Mouse (Mus musculus) liver, adult 2 months (tissue): ENCODE data around the gene Sct. TPM values are rescaled to one million over a fixed set of nuclear protein-coding genes. Genes with fewer than 3 reads are reported as not detected.

Experiments
- DNase-seq: peaks from one replicate; pipeline ENCODE4 v3.0.0-alpha.2; 2011; ENCODE audit warnings: low read depth, low spot score; ENCODE audit errors: extremely low read depth
- H3K27ac ChIP-seq: fragments of 200-500 bp; replicated peaks from 2 replicates; pipeline ENCODE4 v1.5.1; 2012; ENCODE audit warnings: low read depth, mild to moderate bottlenecking, control low read depth, inconsistent platforms, low read length; ENCODE audit not compliant: insufficient read depth
- H3K27me3 ChIP-seq: fragments of 200-500 bp; 2 replicates; pipeline ENCODE4 v1.6.1; 2012; ENCODE audit warnings: mild to moderate bottlenecking, moderate library complexity, low read length, inconsistent platforms; ENCODE audit not compliant: control insufficient read depth, insufficient read depth
- H3K36me3 ChIP-seq: fragments of 200-500 bp; 2 replicates; pipeline ENCODE4 v1.6.1; 2012; ENCODE audit warnings: low read length, inconsistent platforms; ENCODE audit not compliant: control insufficient read depth, insufficient read depth
- H3K4me1 ChIP-seq: fragments of 200-500 bp; 2 replicates; pipeline ENCODE4 v1.6.1; 2011; ENCODE audit warnings: low read length; ENCODE audit not compliant: control insufficient read depth, insufficient read depth
- H3K4me3 ChIP-seq: fragments of 200-500 bp; 2 replicates; pipeline ENCODE4 v1.5.1; 2011; ENCODE audit warnings: low read depth, mild to moderate bottlenecking, control low read depth, low read length, moderate library complexity; ENCODE audit not compliant: insufficient read depth
- H3K79me2 ChIP-seq: fragments of 200-500 bp; 2 replicates; pipeline ENCODE4 v1.6.1; 2012; ENCODE audit warnings: inconsistent platforms, mild to moderate bottlenecking, low read length, moderate library complexity; ENCODE audit not compliant: control insufficient read depth, insufficient read depth
- H3K9ac ChIP-seq: fragments of 200-500 bp; 2 replicates; pipeline ENCODE4 v1.6.1; 2012; ENCODE audit warnings: low read depth, mild to moderate bottlenecking, control low read depth, inconsistent platforms, low read length
- CTCF ChIP-seq: fragments of 200-500 bp; IDR thresholded peaks from 2 replicates; pipeline ENCODE4 v1.5.1; 2011; ENCODE audit warnings: low read depth, low read length, control low read depth
- POLR2A ChIP-seq: fragments of 200-500 bp; IDR thresholded peaks from 2 replicates; pipeline ENCODE4 v1.6.1; 2011; ENCODE audit warnings: low read length, control low read depth; ENCODE audit not compliant: insufficient read depth; ENCODE audit errors: extremely low read depth
- WGBS: fragments of 180-500 bp; shearing (Covaris S2); methylation state at CpG from one replicate; pipeline ENCODE4 v1.1.7; 2018; 5-methylcytosine and 5-hydroxymethylcytosine counted together
- polyA plus RNA-seq: library from polyadenylated mRNA; depleted of rRNA; stranded (reverse); fragments of >200 nt; gene quantifications from 2 replicates; pipeline ENCODE4 v1.2.3, GENCODE M21; 2012
- total RNA-seq: library from RNA; depleted of rRNA; stranded (reverse); fragments of >200 nt; gene quantifications from 2 replicates; pipeline ENCODE4 v1.2.3, GENCODE M21; 2014

The Sct gene
- total and polyA plus RNA-seq, 2 experiments = not detected

GRCm38 (mm10) chr7:141293852-141294471 is 15.0 kb upstream of the Sct start:
- 2% methylated on average over 50 of the region's 53 CpGs for WGBS
- H3K36me3 ChIP-seq = no peaks in the 10 kb centered on the region
- no peaks in the 10 kb centered on the region for H3K79me2 ChIP-seq
- H3K4me1 ChIP-seq = no peaks in the 10 kb centered on the region; the same call in 1 of the 2 replicates
- no peak overlapping the region for H3K9ac ChIP-seq
- H3K27me3 ChIP-seq = peaks cover 19% of the 10 kb centered on the region
- H3K4me3 ChIP-seq = peak overlapping the region; percentile 1; the same call in 1 of the 2 replicates
- H3K27ac ChIP-seq = no peak overlapping the region
- DNase-seq = peak; percentile 34
- TF ChIP-seq CTCF (peak; percentile 53), POLR2A (no peak)

DNA sequence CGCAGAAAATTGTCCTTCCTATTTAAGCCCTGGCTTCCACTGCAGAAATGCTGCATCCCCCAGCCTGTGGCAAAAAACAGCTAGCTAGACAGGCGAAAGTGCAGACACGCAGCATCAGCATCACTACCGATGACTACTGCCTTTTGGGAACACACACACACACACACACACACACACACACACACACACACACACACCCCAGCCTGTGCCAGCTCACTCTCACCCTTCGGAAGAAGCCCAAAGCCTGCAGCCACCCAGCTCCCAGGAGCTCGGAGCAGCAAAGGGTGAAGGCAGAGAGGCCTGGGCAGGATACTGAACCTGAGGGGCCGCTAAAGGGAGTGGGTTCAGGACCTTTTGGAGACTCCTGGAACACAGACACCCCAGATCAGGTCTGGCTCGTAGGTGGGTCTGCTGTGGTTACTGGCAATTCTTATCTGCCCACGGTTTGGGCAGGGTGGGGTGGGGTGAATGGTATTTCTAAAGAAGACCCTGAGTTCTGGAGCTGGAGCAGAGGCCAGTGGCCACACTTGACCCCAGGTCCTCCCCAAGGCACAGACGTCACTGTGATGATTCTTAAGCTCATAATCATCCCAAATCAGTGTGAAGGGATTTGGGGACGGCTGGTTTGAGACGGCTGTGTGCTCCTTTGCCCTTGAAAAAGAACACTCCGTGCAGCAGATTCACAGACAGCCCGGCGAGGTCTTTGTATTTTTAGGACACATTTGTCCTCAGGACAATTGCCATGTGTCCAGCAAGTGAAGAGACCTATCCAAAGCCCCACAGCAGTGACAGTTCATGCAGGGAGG is 13.9 kb upstream of the Sct start:
- H3K27ac ChIP-seq = no peak overlapping the region
- no peak for DNase-seq
- H3K4me3 ChIP-seq = no peak overlapping the region
- H3K27me3 ChIP-seq = peaks cover 19% of the 10 kb centered on the region
- no peaks in the 10 kb centered on the region; the same call in 1 of the 2 replicates for H3K4me1 ChIP-seq
- TF ChIP-seq CTCF (no peak), POLR2A (no peak)
- 65% methylated on average over 15 of the region's 15 CpGs for WGBS
- no peak overlapping the region for H3K9ac ChIP-seq
- no peaks in the 10 kb centered on the region for H3K79me2 ChIP-seq
- H3K36me3 ChIP-seq = no peaks in the 10 kb centered on the region

DNA sequence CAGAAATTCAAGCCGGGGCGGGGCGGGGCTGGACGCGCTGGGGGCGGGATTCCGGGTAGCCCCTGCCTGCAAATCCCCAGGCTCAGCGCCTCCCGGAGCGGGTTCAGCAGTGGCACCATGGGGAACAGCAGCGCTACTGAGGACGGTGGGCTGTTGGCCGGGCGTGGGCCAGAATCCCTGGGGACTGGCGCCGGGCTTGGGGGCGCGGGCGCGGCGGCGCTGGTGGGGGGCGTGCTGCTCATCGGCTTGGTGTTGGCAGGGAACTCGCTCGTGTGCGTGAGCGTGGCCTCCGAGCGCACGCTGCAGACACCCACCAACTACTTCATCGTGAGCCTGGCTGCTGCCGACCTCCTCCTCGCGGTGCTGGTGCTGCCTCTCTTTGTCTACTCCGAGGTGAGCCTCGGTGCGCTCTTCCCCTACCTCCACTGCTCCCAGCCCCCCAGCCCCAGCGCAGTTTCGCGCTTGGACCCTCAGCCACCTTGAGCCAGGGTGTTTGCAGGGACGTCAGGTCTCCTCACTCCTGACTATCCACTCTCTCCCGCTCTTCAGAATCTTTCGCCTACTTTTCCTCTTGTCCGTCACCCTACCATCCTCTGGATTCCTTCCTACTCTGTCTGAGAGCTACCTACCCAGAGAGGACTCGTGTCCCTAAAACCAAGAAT is 13.1 kb upstream of the Sct start, which contains the start of gene Drd4:
Drd4 (plus strand) TSS at position 86 of the 662 bp plus-strand sequence.
- no peak for DNase-seq
- no peak for TF ChIP-seq POLR2A
- no peak for TF ChIP-seq CTCF
- H3K27me3 ChIP-seq = peaks cover 19% of the 10 kb centered on the region
- no peak within 1 kb of the TSS; the same call in 1 of the 2 replicates for H3K4me3 ChIP-seq
- no peak within 1 kb of the TSS for H3K9ac ChIP-seq
- H3K36me3 ChIP-seq = no peaks in the 10 kb centered on the region
- no peak within 1 kb of the TSS for H3K27ac ChIP-seq
- no peaks in the 10 kb centered on the region; the same call in 1 of the 2 replicates for H3K4me1 ChIP-seq
- 9% methylated on average over 46 of the region's 46 CpGs for WGBS
- H3K79me2 ChIP-seq = no peaks in the 10 kb centered on the region

DNA sequence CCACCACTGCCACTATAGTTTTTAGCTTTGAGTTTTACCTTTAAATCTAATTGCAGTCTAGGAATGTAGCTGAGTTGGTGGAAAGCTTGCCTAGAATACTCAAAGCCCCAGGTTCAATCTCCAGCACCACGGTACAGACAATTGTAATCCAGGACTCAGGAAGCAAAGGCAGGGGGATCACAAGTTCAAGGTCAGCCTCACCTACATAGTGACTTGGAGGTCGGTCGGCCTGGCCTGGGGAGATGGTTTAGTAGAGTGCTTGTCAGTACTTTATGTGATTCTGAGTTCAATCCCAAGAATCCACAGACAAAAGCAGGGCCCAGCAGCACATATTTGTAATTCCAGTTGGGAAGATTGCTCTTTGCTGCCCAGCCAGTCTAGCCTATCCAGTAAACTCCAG is 9.1 kb upstream of the Sct start:
- Histone ChIP-seq H3K27ac (no peak overlapping the region), H3K4me1 (no peaks in the 10 kb centered on the region), H3K79me2 (no peaks in the 10 kb centered on the region), H3K9ac (no peak overlapping the region), H3K36me3 (no peaks in the 10 kb centered on the region), H3K27me3 (peaks cover 10% of the 10 kb centered on the region), H3K4me3 (no peak overlapping the region)
- WGBS = 75% methylated on average over 3 of the region's 3 CpGs
- no peak for DNase-seq
- TF ChIP-seq POLR2A (no peak), CTCF (no peak)

- no peak for DNase-seq
- Histone ChIP-seq H3K79me2 (no peaks in the 10 kb centered on the region), H3K4me3 (no peak overlapping the region), H3K27ac (no peak overlapping the region), H3K9ac (no peak overlapping the region), H3K27me3 (peaks cover 5% of the 10 kb centered on the region; the same call in 1 of the 2 replicates), H3K36me3 (no peaks in the 10 kb centered on the region), H3K4me1 (no peaks in the 10 kb centered on the region)
- TF ChIP-seq POLR2A = no peak
- TF ChIP-seq CTCF = no peak
- WGBS = 29% methylated on average over 4 of the region's 4 CpGs
Observed at GRCm38 (mm10) chr7:141282756-141283155, 3.8 kb upstream of the Sct start.
